ENCODE assay signal across 10 mouse cellular contexts in genomic region chr8:121908378-121909147, GRCm38 (mm10). TPM values are rescaled to one million over a fixed set of nuclear protein-coding genes. Genes with fewer than 3 reads are reported as not detected.
A peak's percentile ranks its signal among the peaks of the same experiment; 100 is the strongest.
DNase-seq lines count a peak whose midpoint lies in the region; ATAC-seq and TF ChIP-seq lines count a peak whose summit lies in the region.
"Had no signal": no experiment of that assay in that cellular context is flagged by ENCODE, and none has a peak within 500 bp of the region (broad histone marks: within the 10 kb centered on the region; RNA-seq: fewer than 3 reads in every experiment).

No protein-coding gene starts in this region.

- H3K4me2 ChIP-seq in hindbrain, embryonic 14.5 days (replicated peaks): no peak overlapping the region
- H3K4me2 ChIP-seq in forebrain, embryonic 15.5 days (replicated peaks): peak overlapping the region; percentile 96
- peak overlapping the region; percentile 99; the same call in 1 of the 2 replicates for H3K4me2 ChIP-seq in midbrain, embryonic 11.5 days
- no peak overlapping the region for H3K4me2 ChIP-seq in lung, postnatal 0 days (replicated peaks; ENCODE audit: low read depth, low read length)

- H3K36me3 ChIP-seq in hindbrain, embryonic 10.5 days: no peaks in the 10 kb centered on the region
- no peaks in the 10 kb centered on the region for H3K36me3 ChIP-seq in hindbrain, embryonic 14.5 days (replicated peaks; ENCODE audit: control insufficient read depth, insufficient read depth)
- H3K36me3 ChIP-seq in MEL (ENCODE audit: control insufficient read depth in 1 of 2, insufficient read depth in 2 of 2, low read length in 2 of 2): peaks cover 6 to 15% of the 10 kb centered on the region in 2 experiments
- H3K36me3 ChIP-seq in forebrain, embryonic 15.5 days: no peaks in the 10 kb centered on the region
- no peaks in the 10 kb centered on the region for H3K36me3 ChIP-seq in midbrain, embryonic 11.5 days (ENCODE audit: control insufficient read depth, insufficient read depth, low read length)
- H3K36me3 ChIP-seq in lung, postnatal 0 days (ENCODE audit: insufficient read depth, low read length): no peaks in the 10 kb centered on the region

- DNase-seq in hindbrain, embryonic 10.5 days (ENCODE audit: low spot score): no peak
- DNase-seq in hindbrain, embryonic 14.5 days (ENCODE audit: low spot score): no peak
- peak; percentile 74 for DNase-seq in MEL (ENCODE audit: low read depth, low spot score)
- DNase-seq in midbrain, embryonic 11.5 days (ENCODE audit: low spot score, missing footprints): no peak
- DNase-seq in lung, postnatal 0 days (ENCODE audit: low spot score): no peak
- DNase-seq in embryo, embryonic 11 days: no peak
- DNase-seq: kidney, postnatal 36 days had no signal

- TF ChIP-seq EP300 in MEL (IDR thresholded peaks at IDR 0.05; ENCODE audit: low read depth in 1 of 2, low read length in 2 of 2): no peak; a peak in 1 of 4 replicates
- no peak for TF ChIP-seq EP300 in lung, postnatal 0 days (IDR thresholded peaks at IDR 0.05)

- H3K79me2 ChIP-seq in MEL (ENCODE audit: control insufficient read depth, insufficient read depth, low read length, poor library complexity): peaks cover 39% of the 10 kb centered on the region

- no peak for TF ChIP-seq CTCF in MEL (IDR thresholded peaks at IDR 0.05 in 2 of 3, conservative IDR thresholded peaks at IDR 0.05 in 1 of 3; ENCODE audit: control insufficient read depth in 1 of 3, insufficient read depth in 1 of 3, low read depth in 2 of 3, low read length in 3 of 3, poor library complexity in 1 of 3, severe bottlenecking in 1 of 3)
- TF ChIP-seq CTCF in lung, postnatal 0 days (IDR thresholded peaks at IDR 0.05): no peak

- peaks cover 29% of the 10 kb centered on the region for H3K27me3 ChIP-seq in hindbrain, embryonic 10.5 days (ENCODE audit: insufficient read depth, poor library complexity, severe bottlenecking)
- no peaks in the 10 kb centered on the region; the same call in 1 of the 2 replicates for H3K27me3 ChIP-seq in hindbrain, embryonic 14.5 days (ENCODE audit: control insufficient read depth, insufficient read depth, low read length)
- no peaks in the 10 kb centered on the region for H3K27me3 ChIP-seq in MEL (ENCODE audit: control insufficient read depth in 1 of 2, insufficient read depth in 2 of 2, low read length in 2 of 2)
- H3K27me3 ChIP-seq in forebrain, embryonic 15.5 days: no peaks in the 10 kb centered on the region
- peaks cover 3% of the 10 kb centered on the region; the same call in 1 of the 2 replicates for H3K27me3 ChIP-seq in midbrain, embryonic 11.5 days (ENCODE audit: control insufficient read depth, insufficient read depth, low read length)
- no peaks in the 10 kb centered on the region for H3K27me3 ChIP-seq in lung, postnatal 0 days (replicated peaks; ENCODE audit: insufficient read depth, low read length)

- WGBS in hindbrain, embryonic 10.5 days: 63% methylated on average over 8 of the region's 8 CpGs
- WGBS in hindbrain, embryonic 14.5 days: 66% methylated on average over 8 of the region's 8 CpGs
- WGBS in forebrain, embryonic 15.5 days: 66% methylated on average over 8 of the region's 8 CpGs
- WGBS in midbrain, embryonic 11.5 days: 70% methylated on average over 8 of the region's 8 CpGs
- WGBS in lung, postnatal 0 days: 30% methylated on average over 8 of the region's 8 CpGs

- no peak for TF ChIP-seq RAD21 in MEL (IDR thresholded peaks at IDR 0.05; ENCODE audit: low read depth, low read length)

- peak overlapping the region; percentile 75 for H3K4me3 ChIP-seq in hindbrain, embryonic 10.5 days
- no peak overlapping the region for H3K4me3 ChIP-seq in hindbrain, embryonic 14.5 days (replicated peaks; ENCODE audit: low read length)
- peak overlapping the region; percentile 60 to 62 for H3K4me3 ChIP-seq in MEL (ENCODE audit: control insufficient read depth in 1 of 2, insufficient read depth in 1 of 2, low read depth in 2 of 2, low read length in 2 of 2)
- no peak overlapping the region for H3K4me3 ChIP-seq in forebrain, embryonic 15.5 days
- H3K4me3 ChIP-seq in midbrain, embryonic 11.5 days (ENCODE audit: low read depth, low read length): no peak overlapping the region
- no peak overlapping the region for H3K4me3 ChIP-seq in lung, postnatal 0 days (ENCODE audit: low read depth, low read length)

- H3K27ac ChIP-seq in hindbrain, embryonic 10.5 days: no peak overlapping the region
- no peak overlapping the region for H3K27ac ChIP-seq in hindbrain, embryonic 14.5 days
- peak overlapping the region; percentile 95 for H3K27ac ChIP-seq in MEL (ENCODE audit: control insufficient read depth, low read depth, low read length)
- H3K27ac ChIP-seq in forebrain, embryonic 15.5 days (replicated peaks): no peak overlapping the region
- no peak overlapping the region for H3K27ac ChIP-seq in midbrain, embryonic 11.5 days (ENCODE audit: low read depth, low read length)
- no peak overlapping the region for H3K27ac ChIP-seq in lung, postnatal 0 days (ENCODE audit: low read length)
- H3K27ac ChIP-seq: macrophage had no signal

- ATAC-seq in hindbrain, embryonic 14.5 days (ENCODE audit: low FRiP score): no peak
- ATAC-seq in forebrain, embryonic 15.5 days (replicated peaks): no peak
- ATAC-seq in midbrain, embryonic 11.5 days (ENCODE audit: low FRiP score): no peak
- no peak for ATAC-seq in lung, postnatal 0 days
- ATAC-seq in megakaryocyte progenitor cell, adult 5-6 weeks (replicated peaks; ENCODE audit: poor library complexity): no peak

- no peak overlapping the region for H3K9ac ChIP-seq in hindbrain, embryonic 14.5 days
- peak overlapping the region; percentile 69 for H3K9ac ChIP-seq in MEL (ENCODE audit: control insufficient read depth, low read depth, low read length, poor library complexity, severe bottlenecking)
- no peak overlapping the region for H3K9ac ChIP-seq in forebrain, embryonic 15.5 days (replicated peaks)
- H3K9ac ChIP-seq in midbrain, embryonic 11.5 days (ENCODE audit: low read length): no peak overlapping the region
- H3K9ac ChIP-seq in lung, postnatal 0 days (replicated peaks; ENCODE audit: low read depth): no peak overlapping the region

- no peak for TF ChIP-seq POLR2A in MEL (IDR thresholded peaks at IDR 0.05; ENCODE audit: control insufficient read depth in 1 of 2, insufficient read depth in 1 of 2, low read depth in 1 of 2, low read length in 2 of 2, poor library complexity in 1 of 2)

- no peaks in the 10 kb centered on the region for H3K9me3 ChIP-seq in hindbrain, embryonic 10.5 days
- no peaks in the 10 kb centered on the region for H3K9me3 ChIP-seq in hindbrain, embryonic 14.5 days (ENCODE audit: control insufficient read depth, low read length)
- H3K9me3 ChIP-seq in MEL (replicated peaks; ENCODE audit: insufficient read depth, low read length): no peaks in the 10 kb centered on the region
- H3K9me3 ChIP-seq in forebrain, embryonic 15.5 days: no peaks in the 10 kb centered on the region
- no peaks in the 10 kb centered on the region for H3K9me3 ChIP-seq in midbrain, embryonic 11.5 days (ENCODE audit: control insufficient read depth, low read length)
- H3K9me3 ChIP-seq in lung, postnatal 0 days (ENCODE audit: low read length): no peaks in the 10 kb centered on the region

- H3K4me1 ChIP-seq in hindbrain, embryonic 10.5 days (replicated peaks): peaks cover 58% of the 10 kb centered on the region
- H3K4me1 ChIP-seq in hindbrain, embryonic 14.5 days (replicated peaks; ENCODE audit: control insufficient read depth, insufficient read depth, low read length): peaks cover 22% of the 10 kb centered on the region
- H3K4me1 ChIP-seq in MEL (ENCODE audit: control insufficient read depth in 1 of 2, insufficient read depth in 2 of 2, low read length in 2 of 2): peaks cover 8 to 23% of the 10 kb centered on the region in 2 experiments
- peaks cover 32% of the 10 kb centered on the region for H3K4me1 ChIP-seq in forebrain, embryonic 15.5 days
- H3K4me1 ChIP-seq in midbrain, embryonic 11.5 days (ENCODE audit: control insufficient read depth, insufficient read depth, low read length): peaks cover 17% of the 10 kb centered on the region
- peaks cover 19% of the 10 kb centered on the region for H3K4me1 ChIP-seq in lung, postnatal 0 days (ENCODE audit: insufficient read depth, low read depth, low read length)

RNA-seq across cellular contexts. Expression of gene Slc7a5, which starts 1.1 kb away (rescaled TPM):
- polyA plus RNA-seq in hindbrain, embryonic 10.5 days (2016; fragmentation: Nextera tagmentation; extraction: Ambion mirVana): 27.2 and 27.6 TPM in 2 replicates
- polyA plus RNA-seq in hindbrain, embryonic 14.5 days (2014; fragmentation: Nextera tagmentation; extraction: Ambion mirVana): 57.3 and 65.0 TPM in 2 replicates
- 108 and 164 TPM in 2 replicates for total RNA-seq in MEL (2012; rRNA removed)
- polyA plus RNA-seq in MEL (2012; ENCODE audit: insufficient read depth in 1 of 2, insufficient read length in 2 of 2, low read depth in 1 of 2, low replicate concordance in 2 of 2, missing spikeins in 1 of 2): 100 to 1,000 TPM in 1 of 2 experiments, 10 to 100 TPM in 1; 55.0 to 263 TPM
- polyA plus RNA-seq in forebrain, embryonic 15.5 days (2015; fragmentation: Nextera tagmentation; extraction: Ambion mirVana): 39.2 and 45.8 TPM in 2 replicates
- 34.9 and 36.5 TPM in 2 replicates for polyA plus RNA-seq in midbrain, embryonic 11.5 days (2014; fragmentation: Nextera tagmentation; extraction: Ambion mirVana)
- 4.3 and 7.5 TPM in 2 replicates for polyA plus RNA-seq in lung, postnatal 0 days (2015; fragmentation: Nextera tagmentation; extraction: Ambion mirVana)
- 46.4 and 57.5 TPM in 2 replicates for total RNA-seq in megakaryocyte progenitor cell, adult 5-6 weeks (2015)
- 25.8 and 31.7 TPM in 2 replicates for total RNA-seq in megakaryocyte progenitor cell, adult 5-6 weeks (2017)

RNA-seq across cellular contexts. Expression of gene Car5a, which starts 36.1 kb away (rescaled TPM):
- polyA plus RNA-seq in hindbrain, embryonic 10.5 days (2016; fragmentation: Nextera tagmentation; extraction: Ambion mirVana): 0.12 and 0.17 TPM in 2 replicates
- not detected in 2 replicates for polyA plus RNA-seq in hindbrain, embryonic 14.5 days (2014; fragmentation: Nextera tagmentation; extraction: Ambion mirVana)
- not detected in 2 replicates for total RNA-seq in MEL (2012; rRNA removed)
- under 1 TPM in 1 of 2 experiments, not detected in 1; 0.08 TPM for polyA plus RNA-seq in MEL (2012; ENCODE audit: insufficient read depth in 1 of 2, insufficient read length in 2 of 2, low read depth in 1 of 2, low replicate concordance in 2 of 2, missing spikeins in 1 of 2)
- polyA plus RNA-seq in forebrain, embryonic 15.5 days (2015; fragmentation: Nextera tagmentation; extraction: Ambion mirVana): 0.37 and 0.43 TPM in 2 replicates
- polyA plus RNA-seq in midbrain, embryonic 11.5 days (2014; fragmentation: Nextera tagmentation; extraction: Ambion mirVana): 0.14 TPM in 1 of 2 replicates, not detected in the other
- polyA plus RNA-seq in lung, postnatal 0 days (2015; fragmentation: Nextera tagmentation; extraction: Ambion mirVana): 0.37 and 0.61 TPM in 2 replicates
- total RNA-seq in megakaryocyte progenitor cell, adult 5-6 weeks (2015): not detected in 2 replicates
- total RNA-seq in megakaryocyte progenitor cell, adult 5-6 weeks (2017): not detected in 2 replicates
- polyA plus RNA-seq: macrophage had no signal

RNA-seq across cellular contexts. Expression of gene Banp, which starts 41.0 kb away (rescaled TPM):
- polyA plus RNA-seq in hindbrain, embryonic 10.5 days (2016; fragmentation: Nextera tagmentation; extraction: Ambion mirVana): 56.9 and 64.5 TPM in 2 replicates
- 37.8 and 50.5 TPM in 2 replicates for polyA plus RNA-seq in hindbrain, embryonic 14.5 days (2014; fragmentation: Nextera tagmentation; extraction: Ambion mirVana)
- 19.2 and 20.8 TPM in 2 replicates for total RNA-seq in MEL (2012; rRNA removed)
- polyA plus RNA-seq in MEL (2012; ENCODE audit: insufficient read depth in 1 of 2, insufficient read length in 2 of 2, low read depth in 1 of 2, low replicate concordance in 2 of 2, missing spikeins in 1 of 2): 10 to 100 TPM in 1 of 2 experiments, not detected in 1; 28.4 TPM
- polyA plus RNA-seq in forebrain, embryonic 15.5 days (2015; fragmentation: Nextera tagmentation; extraction: Ambion mirVana): 64.8 and 65.3 TPM in 2 replicates
- 48.8 and 53.4 TPM in 2 replicates for polyA plus RNA-seq in midbrain, embryonic 11.5 days (2014; fragmentation: Nextera tagmentation; extraction: Ambion mirVana)
- polyA plus RNA-seq in lung, postnatal 0 days (2015; fragmentation: Nextera tagmentation; extraction: Ambion mirVana): 17.1 and 30.7 TPM in 2 replicates
- 7.5 and 9.0 TPM in 2 replicates for total RNA-seq in megakaryocyte progenitor cell, adult 5-6 weeks (2015)
- total RNA-seq in megakaryocyte progenitor cell, adult 5-6 weeks (2017): 21.8 and 41.2 TPM in 2 replicates

Comparison
In these comparisons a context has a peak if more than half of its experiments do, and no peak if none do; other contexts are left out.
1. H3K4me3 ChIP-seq: peak in hindbrain, embryonic 10.5 days (single experiment) and MEL (2 of 2); none in hindbrain, embryonic 14.5 days (single experiment), forebrain, embryonic 15.5 days (single experiment), midbrain, embryonic 11.5 days (single experiment) and lung, postnatal 0 days (single experiment).
2. H3K4me2 ChIP-seq: peak in forebrain, embryonic 15.5 days (single experiment) and midbrain, embryonic 11.5 days (single experiment); none in hindbrain, embryonic 14.5 days (single experiment) and lung, postnatal 0 days (single experiment).